Mouse (Mus musculus) lung, adult 10 weeks (tissue): ENCODE measurements around the gene Wnt5b. TPM values are rescaled to one million over a fixed set of nuclear protein-coding genes. Genes with fewer than 3 reads are reported as not detected.

Source experiments
- polyA plus RNA-seq: library from polyadenylated mRNA; stranded (reverse); fragments of 350-450 nt; fragmentation: Illumina TruSeq; extraction: RNeasy Lipid Tissue Mini Kit (QIAGEN cat#74804); gene quantifications from one replicate; pipeline ENCODE4 v1.2.3, GENCODE M21; 2014; ENCODE audit warnings: low read depth, low replicate concordance; ENCODE audit not compliant: insufficient read depth

Gene Wnt5b
- 2.0 TPM for polyA plus RNA-seq

DNA sequence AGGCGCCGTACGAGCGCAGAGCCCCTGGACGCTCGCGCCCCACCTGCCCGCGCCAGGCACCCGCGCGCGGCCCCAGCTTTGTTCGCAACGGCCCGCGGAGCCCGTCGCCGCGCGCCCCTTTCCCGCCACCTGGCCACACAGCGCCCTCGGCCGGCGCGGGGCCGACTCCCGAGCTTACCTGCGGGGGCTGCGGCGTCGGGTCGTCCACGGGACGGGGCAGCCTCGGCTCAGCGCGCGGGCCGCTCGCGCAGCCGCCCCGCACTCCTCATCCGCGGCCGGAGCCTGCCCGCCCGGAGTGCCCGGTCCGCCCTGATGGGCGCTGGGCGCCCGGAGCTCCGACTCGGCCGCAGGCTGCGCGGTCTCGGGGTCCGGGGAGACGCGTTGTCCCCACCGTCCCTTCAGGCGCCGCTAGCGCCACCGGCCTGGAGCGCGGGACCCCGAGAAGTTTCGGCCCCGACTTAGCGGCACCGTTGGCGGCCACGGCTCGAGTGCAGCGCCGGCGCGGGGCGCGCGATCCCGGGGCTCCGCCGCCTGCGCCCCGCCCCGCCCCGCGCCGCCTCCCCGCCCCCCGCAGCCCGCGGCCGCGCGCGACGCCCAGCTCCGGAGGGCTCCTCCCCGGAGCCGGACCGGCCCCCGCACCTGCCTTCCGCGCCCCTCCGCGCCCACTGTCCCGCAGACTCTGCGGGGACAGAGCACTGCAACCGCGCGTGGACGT is at the start of gene Wnt5b:
Wnt5b (minus strand) TSS at position 545 of the 715 bp plus-strand sequence.

GRCm38 (mm10) chr6:119479343-119479875 is 64.7 kb downstream of the Wnt5b start, which contains the start of gene Fbxl14:
Fbxl14 (plus strand) TSS chr6:119479668.

DNA sequence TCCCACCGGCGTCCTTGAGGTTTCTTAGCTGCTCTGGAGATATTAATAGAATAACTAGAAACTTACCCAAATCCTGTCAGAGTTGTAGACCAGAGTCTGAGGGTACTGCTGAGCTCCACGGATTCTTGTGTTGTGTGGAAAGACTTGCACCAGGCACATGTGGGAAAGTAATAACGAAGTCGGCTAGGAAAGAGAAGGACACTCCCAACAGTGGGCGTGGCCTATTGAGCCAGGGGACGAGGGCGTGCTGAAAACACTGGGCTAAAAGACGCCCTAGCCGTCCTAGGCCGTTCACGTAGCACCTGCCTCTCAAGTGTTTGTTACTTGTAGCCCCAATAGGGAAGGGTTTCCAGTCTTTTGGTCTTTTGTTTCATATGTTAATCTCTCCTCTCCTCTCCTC is 126.8 kb downstream of the Wnt5b start, which contains the start of gene Adipor2:
Adipor2 (minus strand) TSS at position 351 of the 400 bp plus-strand sequence.

Other genes with a start within 250 kb of the Wnt5b start
- 5.6 TPM for gene Lrtm2, start 213.6 kb downstream of the Wnt5b start, polyA plus RNA-seq
- 49.5 TPM for gene Adipor2, start 126.6 kb downstream of the Wnt5b start, polyA plus RNA-seq
- 14.3 TPM for gene Fbxl14, start 64.7 kb downstream of the Wnt5b start, polyA plus RNA-seq